Comparison of ENCODE assay signal across 8 mouse cellular contexts in the genomic region with DNA sequence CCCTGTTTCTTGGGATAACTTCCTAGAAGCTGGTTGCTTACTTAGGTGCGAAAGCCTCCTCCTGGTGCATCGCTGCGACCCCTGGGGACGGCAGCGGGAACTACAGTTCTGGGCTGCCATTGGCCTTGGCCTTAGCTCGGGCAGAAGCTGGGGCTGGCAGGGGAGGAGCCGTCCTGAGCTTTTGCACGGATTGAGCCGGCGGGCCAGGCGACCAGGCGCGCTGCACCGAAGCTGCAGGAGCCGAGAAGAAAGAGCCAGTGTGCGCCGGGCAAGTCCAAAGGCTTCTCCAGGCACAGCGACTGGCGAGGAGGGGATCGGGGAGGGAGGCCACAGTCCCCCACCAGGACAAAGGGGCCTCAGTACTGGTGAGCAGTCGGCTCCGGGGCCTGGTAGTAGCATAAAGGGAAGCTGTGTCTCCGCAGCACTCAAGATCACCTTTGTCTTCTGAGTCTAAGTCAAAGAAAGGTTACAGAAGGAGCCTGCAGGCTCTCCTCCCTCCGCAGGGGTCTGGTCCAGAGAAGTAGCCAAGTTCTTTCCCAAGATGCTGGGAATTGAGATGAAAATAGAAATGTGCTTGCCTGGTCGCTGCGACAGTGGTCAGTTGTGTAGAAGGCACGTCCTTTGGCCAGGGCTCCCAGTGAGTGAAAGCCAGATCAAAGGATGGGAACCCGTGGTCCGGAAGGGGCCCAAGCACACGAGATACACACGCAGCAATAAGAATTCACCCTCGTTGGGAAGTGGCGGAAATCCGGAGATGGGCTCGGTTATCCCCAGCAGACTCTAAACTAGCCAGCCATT. TPM values are rescaled to one million over a fixed set of nuclear protein-coding genes. Genes with fewer than 3 reads are reported as not detected.
DNase-seq lines count a peak whose midpoint lies in the region; ATAC-seq lines count a peak whose summit lies in the region.

No protein-coding gene starts in this region.

- peak; percentile 91 for DNase-seq in 3134 (ENCODE audit: extremely low read depth, insufficient read length, low spot score)
- peak; percentile 97 for DNase-seq in adrenal gland, postnatal 25 days
- DNase-seq in embryonic facial prominence, embryonic 11.5 days (ENCODE audit: low spot score): peak; percentile 98
- DNase-seq in heart, adult 11 months: peak; percentile 98
- DNase-seq in kidney, adult 11 months: peak; percentile 91
- peak; percentile 97 for DNase-seq in left cerebral cortex, postnatal 4 days
- peak; percentile 83 for DNase-seq in skeletal muscle tissue, adult 2 months (ENCODE audit: low read depth, low spot score)

- no peaks in the 10 kb centered on the region for H3K4me1 ChIP-seq in embryonic facial prominence, embryonic 11.5 days (ENCODE audit: control insufficient read depth, insufficient read depth, low read length)
- H3K4me1 ChIP-seq in midbrain, embryonic 12.5 days: peaks cover 9% of the 10 kb centered on the region

- peak overlapping the region; percentile 44 for H3K4me2 ChIP-seq in embryonic facial prominence, embryonic 11.5 days (ENCODE audit: low read depth, low read length)
- H3K4me2 ChIP-seq in midbrain, embryonic 12.5 days (replicated peaks): peak overlapping the region; percentile 58

- peak; percentile 92 for ATAC-seq in embryonic facial prominence, embryonic 11.5 days (replicated peaks; ENCODE audit: insufficient number of reproducible peaks, low FRiP score, low TSS enrichment, low read depth)
- peak; percentile 96 for ATAC-seq in midbrain, embryonic 12.5 days (ENCODE audit: low FRiP score, low read depth)

- 5% methylated on average over 35 of the region's 35 CpGs for WGBS in embryonic facial prominence, embryonic 11.5 days
- 6% methylated on average over 35 of the region's 35 CpGs for WGBS in midbrain, embryonic 12.5 days

- H3K9me3 ChIP-seq in embryonic facial prominence, embryonic 11.5 days (replicated peaks; ENCODE audit: control insufficient read depth, low read length): no peaks in the 10 kb centered on the region
- no peaks in the 10 kb centered on the region for H3K9me3 ChIP-seq in midbrain, embryonic 12.5 days

- H3K27me3 ChIP-seq in embryonic facial prominence, embryonic 11.5 days (ENCODE audit: control insufficient read depth, insufficient read depth, low read length): no peaks in the 10 kb centered on the region
- peaks cover 20% of the 10 kb centered on the region for H3K27me3 ChIP-seq in midbrain, embryonic 12.5 days

- H3K4me3 ChIP-seq in embryonic facial prominence, embryonic 11.5 days (ENCODE audit: low read depth, low read length): peak overlapping the region; percentile 31
- H3K4me3 ChIP-seq in midbrain, embryonic 12.5 days: peak overlapping the region; percentile 44

- H3K9ac ChIP-seq in embryonic facial prominence, embryonic 11.5 days (replicated peaks; ENCODE audit: low read length): peak overlapping the region; percentile 76
- H3K9ac ChIP-seq in midbrain, embryonic 12.5 days (replicated peaks): peak overlapping the region; percentile 79

- H3K27ac ChIP-seq in embryonic facial prominence, embryonic 11.5 days (replicated peaks; ENCODE audit: low read depth, low read length): peak overlapping the region; percentile 60
- H3K27ac ChIP-seq in midbrain, embryonic 12.5 days (replicated peaks): peak overlapping the region; percentile 91

- H3K36me3 ChIP-seq in embryonic facial prominence, embryonic 11.5 days (replicated peaks; ENCODE audit: control insufficient read depth, insufficient read depth, low read depth, low read length): no peaks in the 10 kb centered on the region
- H3K36me3 ChIP-seq in midbrain, embryonic 12.5 days: no peaks in the 10 kb centered on the region

- intact Hi-C loops in left cerebral cortex, postnatal 4 days (cut with DNase I): loop anchor here (5.0 kb wide), 1 partner anchor 75 kb away; no protein-coding TSS in a partner anchor

RNA-seq across cellular contexts. Expression of a gene that starts 8.0 kb away (rescaled TPM):
- total RNA-seq in adrenal gland, postnatal 25 days (2021): 3.3 and 3.4 TPM in 2 replicates
- 1.2 and 1.3 TPM in 2 replicates for polyA plus RNA-seq in embryonic facial prominence, embryonic 11.5 days (2014; fragmentation: Nextera tagmentation; extraction: Ambion mirVana)
- 1 to 10 TPM; 5.3 to 5.6 TPM for total RNA-seq in left cerebral cortex, postnatal 4 days (2021)
- 1.3 and 2.1 TPM in 2 replicates for polyA plus RNA-seq in midbrain, embryonic 12.5 days (2016; fragmentation: Nextera tagmentation; extraction: Ambion mirVana)

RNA-seq across cellular contexts. Expression of a gene that starts 50.7 kb away (rescaled TPM):
- 62.2 and 73.1 TPM in 2 replicates for total RNA-seq in adrenal gland, postnatal 25 days (2021)
- 23.1 TPM in 2 replicates for polyA plus RNA-seq in embryonic facial prominence, embryonic 11.5 days (2014; fragmentation: Nextera tagmentation; extraction: Ambion mirVana)
- 10 to 100 TPM; 79.1 to 79.8 TPM for total RNA-seq in left cerebral cortex, postnatal 4 days (2021)
- 28.1 and 30.5 TPM in 2 replicates for polyA plus RNA-seq in midbrain, embryonic 12.5 days (2016; fragmentation: Nextera tagmentation; extraction: Ambion mirVana)

RNA-seq across cellular contexts. Expression of a gene that starts 59.1 kb away (rescaled TPM):
- 104 and 123 TPM in 2 replicates for total RNA-seq in adrenal gland, postnatal 25 days (2021)
- polyA plus RNA-seq in embryonic facial prominence, embryonic 11.5 days (2014; fragmentation: Nextera tagmentation; extraction: Ambion mirVana): 332 and 336 TPM in 2 replicates
- total RNA-seq in left cerebral cortex, postnatal 4 days (2021): 100 to 1,000 TPM; 522 to 568 TPM
- polyA plus RNA-seq in midbrain, embryonic 12.5 days (2016; fragmentation: Nextera tagmentation; extraction: Ambion mirVana): 298 and 327 TPM in 2 replicates

Comparison
In these comparisons a context has a peak if more than half of its experiments do, and no peak if none do; other contexts are left out.
1. Peak in every context shown above with its lines: DNase-seq, ATAC-seq, H3K4me3 ChIP-seq and H3K27ac ChIP-seq.